Mouse (Mus musculus) heart, postnatal 0 days (tissue): Measurements from ENCODE around the gene Gm13276.
"Not testable (repeated sequence)": the region's sequence is repeated elsewhere in the genome, so short reads cannot be mapped to it uniquely, and the experiment has no call there.

Source experiments
- CTCF ChIP-seq: IDR thresholded peaks from 2 replicates; pipeline ENCODE4 v1.5.1; 2016; ENCODE audit warnings: antibody characterized with exemption, control low read depth, low read depth
- EP300 ChIP-seq: IDR thresholded peaks from 2 replicates; pipeline ENCODE4 v1.6.1; 2016; ENCODE audit warnings: antibody characterized with exemption, low read depth

DNA sequence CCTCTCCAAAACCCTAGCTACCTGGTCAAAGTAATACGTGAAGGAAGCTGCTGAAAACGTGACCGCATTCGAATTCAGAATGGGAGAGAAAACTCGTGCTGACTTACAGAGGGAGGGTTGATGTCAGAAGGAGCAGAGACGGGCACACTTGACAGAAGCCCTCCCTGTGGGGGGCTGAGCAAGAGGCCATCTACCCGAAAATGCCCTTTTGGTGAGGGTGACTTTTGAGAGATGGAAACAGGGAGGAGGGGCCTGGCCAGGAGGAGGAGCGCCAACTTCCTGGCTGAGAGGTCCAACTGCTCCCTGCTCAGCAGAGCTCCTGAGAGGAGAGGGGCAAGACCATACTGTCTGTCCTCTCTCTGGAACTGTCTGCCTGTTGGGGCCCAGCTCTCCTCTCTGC, 19.7 kb downstream of the Gm13276 start, which contains the start of gene Gm13288:
- TF ChIP-seq CTCF, EP300: not testable (repeated sequence)
